Mouse (Mus musculus) midbrain, postnatal 0 days (tissue): ENCODE measurements around the gene Casp6. TPM values are rescaled to one million over a fixed set of nuclear protein-coding genes. Genes with fewer than 3 reads are reported as not detected.

ENCODE experiments used
- ATAC-seq: fragments of 200-750 bp; cut with Nextera tagmentation; 2 replicates; pipeline ENCODE4 v1.8.0; 2017; ENCODE audit warnings: moderate number of reproducible peaks, mild to moderate bottlenecking, moderate TSS enrichment, moderate library complexity; ENCODE audit not compliant: low FRiP score
- DNase-seq: peaks from one replicate; pipeline ENCODE4 v3.0.0-alpha.2; 2015; ENCODE audit warnings: low spot score
- H3K27ac ChIP-seq: fragments of 300-500 bp; sonication (generic); 2 replicates; pipeline ENCODE4 v1.5.1; 2014; ENCODE audit warnings: low read depth, mild to moderate bottlenecking, low read length, mixed read lengths
- H3K27me3 ChIP-seq: fragments of 300-500 bp; sonication (generic); 2 replicates; pipeline ENCODE4 v1.6.1; 2014; ENCODE audit warnings: low read length, control low read depth, mixed read lengths; ENCODE audit not compliant: insufficient read depth
- H3K36me3 ChIP-seq: fragments of 300-500 bp; sonication (generic); 2 replicates; pipeline ENCODE4 v1.6.1; 2014; ENCODE audit warnings: low read length, control low read depth, mixed read lengths; ENCODE audit not compliant: insufficient read depth
- H3K4me1 ChIP-seq: fragments of 300-500 bp; sonication (generic); 2 replicates; pipeline ENCODE4 v1.6.1; 2014; ENCODE audit warnings: mild to moderate bottlenecking, control low read depth, antibody characterized with exemption, low read length, mixed read lengths; ENCODE audit not compliant: insufficient read depth
- H3K4me2 ChIP-seq: fragments of 300-500 bp; sonication (generic); 2 replicates; pipeline ENCODE4 v1.6.1; 2014; ENCODE audit warnings: low read depth, mild to moderate bottlenecking, low read length, mixed read lengths; ENCODE audit not compliant: poor library complexity, severe bottlenecking
- H3K4me3 ChIP-seq: fragments of 300-500 bp; sonication (generic); 2 replicates; pipeline ENCODE4 v1.5.1; 2014; ENCODE audit warnings: low read depth, mild to moderate bottlenecking, low read length, moderate library complexity
- H3K9ac ChIP-seq: fragments of 300-500 bp; sonication (generic); replicated peaks from 2 replicates; pipeline ENCODE4 v1.6.1; 2014; ENCODE audit warnings: mild to moderate bottlenecking, low read length, moderate library complexity, mixed read lengths; ENCODE audit not compliant: poor library complexity, severe bottlenecking
- H3K9me3 ChIP-seq: fragments of 300-500 bp; sonication (generic); 2 replicates; pipeline ENCODE4 v1.6.1; 2016; ENCODE audit warnings: low read length, control low read depth
- CTCF ChIP-seq: IDR thresholded peaks from 2 replicates; pipeline ENCODE4 v1.5.1; 2016; ENCODE audit warnings: antibody characterized with exemption, mild to moderate bottlenecking
- WGBS: fragments of 180-500 bp; shearing (Covaris S2); extraction: QIAGEN DNeasy Blood & Tissue Kit; methylation state at CpG from one replicate; pipeline ENCODE4 v1.1.7; 2014; 5-methylcytosine and 5-hydroxymethylcytosine counted together
- polyA plus RNA-seq: library from polyadenylated mRNA; unstranded; fragments of >200 nt; fragmentation: Nextera tagmentation; extraction: Ambion mirVana; gene quantifications from 2 replicates; pipeline ENCODE4 v1.2.1, GENCODE M21; 2015
- total RNA-seq: library from RNA; depleted of rRNA; stranded (reverse); fragments of >200 nt; gene quantifications from 2 replicates; pipeline ENCODE4 v1.2.3, GENCODE M21; 2014

Gene Casp6
- total and polyA plus RNA-seq, 2 experiments from 2014 or later: 7.0 to 13.4 TPM

DNA sequence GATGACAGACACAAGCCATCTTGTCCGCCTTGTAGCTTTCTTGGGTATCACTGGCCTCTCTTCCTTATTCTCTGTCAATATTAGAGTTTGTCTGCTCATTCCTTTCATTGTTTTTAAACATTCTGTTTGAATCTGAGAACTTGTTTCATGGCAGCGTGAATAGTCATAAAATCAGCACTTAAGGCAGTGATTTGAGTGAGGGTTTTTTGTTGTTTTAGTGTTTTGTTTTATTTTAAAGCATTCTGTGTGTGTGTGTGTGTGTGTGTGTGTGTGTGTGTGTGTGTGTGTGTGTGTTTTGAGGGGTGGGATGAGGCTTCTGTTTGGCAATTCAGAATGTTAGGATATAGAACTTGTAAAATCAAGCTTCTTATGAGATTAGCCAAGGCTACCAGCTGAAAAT lies 21.3 kb upstream of the Casp6 start:
- peak overlapping the region; percentile 94 for H3K4me2 ChIP-seq
- H3K36me3 ChIP-seq: no peaks in the 10 kb centered on the region
- peak overlapping the region; percentile 69 for H3K4me3 ChIP-seq
- H3K4me1 ChIP-seq: 0 out of 2 replicates have a peak, but pooled peaks cover 2% of the 10 kb centered on the region
- WGBS: 72% methylated on average over 2 of the region's 2 CpGs
- no peaks in the 10 kb centered on the region for H3K9me3 ChIP-seq
- ATAC-seq: no peak
- H3K27ac ChIP-seq: no peak overlapping the region
- no peak for TF ChIP-seq CTCF
- DNase-seq: no peak
- H3K9ac ChIP-seq: no peak overlapping the region
- no peaks in the 10 kb centered on the region for H3K27me3 ChIP-seq

DNA sequence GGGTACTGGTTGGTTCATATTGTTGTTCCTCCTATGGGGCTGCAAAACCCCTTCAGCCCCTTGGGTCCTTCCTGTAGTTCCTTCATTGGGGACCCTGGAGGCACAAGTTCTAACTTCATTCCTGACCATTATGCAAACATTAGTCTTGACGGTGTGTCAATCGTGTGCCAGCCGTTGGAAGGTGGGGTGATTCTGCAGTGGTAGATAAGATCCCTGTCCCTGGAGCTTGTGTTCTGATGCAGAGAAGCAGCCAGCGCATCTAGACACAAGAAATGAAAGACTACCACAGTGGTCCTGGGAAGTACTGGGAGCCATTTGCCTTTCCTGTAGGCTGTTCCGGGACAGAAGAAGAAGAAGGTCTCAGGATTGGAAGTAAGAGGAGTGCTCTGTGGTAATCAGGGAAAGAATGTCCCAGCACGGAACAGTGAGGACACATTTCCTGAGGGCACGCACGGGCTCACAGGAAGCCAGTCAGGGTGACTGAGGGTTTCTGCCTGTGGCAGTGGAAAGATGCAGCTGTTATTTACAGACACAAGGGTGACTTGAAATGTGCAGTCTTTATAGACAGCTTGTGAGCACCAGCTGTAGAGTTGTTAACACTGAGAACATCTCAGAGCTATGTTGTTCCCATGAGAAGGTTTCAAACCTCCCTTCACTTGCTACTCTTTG lies 20.2 kb upstream of the Casp6 start:
- WGBS: 87% methylated on average over 8 of the region's 8 CpGs
- Histone ChIP-seq H3K4me2 (no peak overlapping the region), H3K27me3 (no peaks in the 10 kb centered on the region), H3K9ac (no peak overlapping the region), H3K27ac (no peak overlapping the region), H3K9me3 (no peaks in the 10 kb centered on the region), H3K4me3 (no peak overlapping the region), H3K4me1 (0 out of 2 replicates have a peak, but pooled peaks cover 2% of the 10 kb centered on the region), H3K36me3 (no peaks in the 10 kb centered on the region)
- no peak for TF ChIP-seq CTCF
- ATAC-seq (no peak), DNase-seq (no peak)

DNA sequence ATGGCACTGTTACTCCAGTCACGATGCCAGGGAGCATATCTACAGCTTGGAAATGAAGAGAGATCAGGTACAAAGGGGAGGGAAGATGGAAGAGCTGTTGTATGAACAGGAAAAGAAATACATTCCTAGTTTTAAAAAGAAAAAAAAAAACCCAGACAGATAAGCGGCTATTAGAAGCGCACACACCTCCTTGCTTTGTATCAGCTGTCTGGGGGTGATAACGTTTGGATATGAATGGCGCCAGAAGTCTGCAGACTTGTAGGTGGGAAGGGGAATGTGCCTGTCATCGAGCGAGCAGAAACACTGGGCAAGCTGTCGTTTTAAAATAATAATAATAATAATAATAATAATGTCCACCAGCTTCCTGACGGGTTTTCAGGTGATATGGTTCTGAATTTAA lies 15.6 kb upstream of the Casp6 start:
- Histone ChIP-seq H3K36me3 (peaks cover 10% of the 10 kb centered on the region), H3K4me1 (no peaks in the 10 kb centered on the region), H3K4me3 (no peak overlapping the region), H3K9me3 (no peaks in the 10 kb centered on the region), H3K4me2 (no peak overlapping the region), H3K27ac (no peak overlapping the region), H3K27me3 (no peaks in the 10 kb centered on the region), H3K9ac (no peak overlapping the region)
- DNase-seq (no peak), ATAC-seq (no peak)
- no peak for TF ChIP-seq CTCF
- 90% methylated on average over 9 of the region's 9 CpGs for WGBS

DNA sequence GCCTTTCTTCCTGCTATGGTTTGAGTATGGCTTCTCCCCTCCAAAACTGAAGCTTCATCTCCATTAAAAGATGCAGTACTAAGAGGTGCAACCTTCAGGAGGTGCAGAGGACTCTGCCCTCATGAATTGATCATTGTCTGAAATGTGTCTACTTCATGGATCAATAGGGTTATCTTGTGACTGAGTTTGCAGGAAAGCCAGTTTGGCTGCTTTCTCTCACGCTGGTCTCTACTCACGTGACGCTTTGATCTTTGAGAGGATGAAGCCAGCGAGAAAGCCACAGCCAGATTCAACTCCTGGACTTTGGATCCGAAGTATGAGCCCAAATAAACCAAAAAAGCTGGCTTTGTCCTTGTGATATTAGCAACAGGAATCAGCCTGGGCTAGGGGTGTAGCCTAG lies 14.8 kb upstream of the Casp6 start:
- WGBS: 87% methylated on average over 5 of the region's 5 CpGs
- no peaks in the 10 kb centered on the region for H3K27me3 ChIP-seq
- no peaks in the 10 kb centered on the region for H3K9me3 ChIP-seq
- no peak for TF ChIP-seq CTCF
- no peaks in the 10 kb centered on the region for H3K4me1 ChIP-seq
- H3K9ac ChIP-seq: no peak overlapping the region
- no peak overlapping the region for H3K4me2 ChIP-seq
- DNase-seq (no peak), ATAC-seq (no peak)
- no peak overlapping the region for H3K27ac ChIP-seq
- peaks cover 17% of the 10 kb centered on the region for H3K36me3 ChIP-seq
- no peak overlapping the region for H3K4me3 ChIP-seq

DNA sequence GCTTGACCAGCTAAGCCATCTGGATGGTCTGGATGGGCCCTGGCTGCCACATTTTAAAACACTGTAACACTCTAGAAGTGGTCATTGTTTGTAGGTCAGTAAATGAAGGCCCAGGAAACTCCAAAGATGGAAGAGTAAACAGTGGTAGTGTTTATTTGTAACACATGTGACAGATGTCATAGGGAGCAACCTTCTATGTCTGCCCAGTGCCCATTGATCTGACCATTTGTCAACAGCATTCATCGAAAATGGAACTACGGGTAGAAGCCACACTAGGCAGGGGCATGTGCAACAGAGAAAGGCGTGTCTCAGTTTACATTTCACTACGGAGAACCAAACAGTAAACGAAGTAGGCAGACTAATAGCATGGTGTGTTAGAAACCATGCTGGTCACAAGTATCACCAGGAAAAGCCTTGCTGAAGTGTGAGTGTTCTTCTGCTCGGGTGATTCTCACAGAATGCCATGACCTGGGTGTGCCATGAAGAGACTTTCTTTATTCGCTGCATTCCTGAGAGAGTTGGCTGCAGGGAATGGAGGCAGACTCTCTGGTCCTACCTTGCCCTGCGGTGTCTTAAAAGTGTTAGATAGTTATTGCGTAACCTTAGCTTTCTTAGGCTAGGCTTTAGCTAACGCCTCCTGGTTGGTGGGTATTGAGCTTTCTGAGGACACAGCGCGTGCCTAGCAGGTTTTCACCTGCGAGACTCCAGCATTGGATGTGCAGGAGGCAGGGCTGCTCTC lies 13.3 kb upstream of the Casp6 start:
- Histone ChIP-seq H3K9me3 (no peaks in the 10 kb centered on the region), H3K27me3 (no peaks in the 10 kb centered on the region), H3K4me2 (no peak overlapping the region), H3K4me1 (no peaks in the 10 kb centered on the region), H3K36me3 (peaks cover 27% of the 10 kb centered on the region), H3K27ac (no peak overlapping the region), H3K4me3 (no peak overlapping the region), H3K9ac (no peak overlapping the region)
- DNase-seq: no peak
- ATAC-seq: no peak
- 91% methylated on average over 13 of the region's 13 CpGs for WGBS
- TF ChIP-seq CTCF: no peak

DNA sequence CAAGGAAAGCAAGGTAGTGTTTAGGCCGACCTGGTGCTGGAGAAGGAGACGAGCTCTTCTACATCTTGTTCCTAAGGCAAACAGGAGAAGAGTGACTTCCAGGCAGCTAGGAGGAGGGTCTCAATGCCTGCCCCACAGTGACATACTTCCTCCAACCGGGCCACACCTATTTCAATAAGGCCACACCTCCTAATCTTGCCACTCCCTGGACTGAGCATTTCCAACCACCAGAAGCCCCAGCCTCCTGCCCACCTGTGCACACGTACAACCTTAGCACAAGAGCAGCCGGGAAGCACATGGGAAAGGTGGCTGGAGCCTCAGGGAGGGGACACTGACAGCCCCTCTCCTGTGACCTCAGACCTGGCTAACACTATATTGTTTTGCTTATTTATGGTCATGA lies 9.2 kb upstream of the Casp6 start:
- no peak for ATAC-seq

More for the DNA sequence above, 9.2 kb upstream of the Casp6 start:
- Histone ChIP-seq H3K36me3 (peaks cover 31% of the 10 kb centered on the region), H3K4me3 (no peak overlapping the region), H3K4me2 (no peak overlapping the region), H3K27ac (no peak overlapping the region), H3K9ac (no peak overlapping the region), H3K4me1 (no peaks in the 10 kb centered on the region), H3K27me3 (no peaks in the 10 kb centered on the region), H3K9me3 (no peaks in the 10 kb centered on the region)
- TF ChIP-seq CTCF: no peak
- 88% methylated on average over 5 of the region's 5 CpGs for WGBS
- no peak for DNase-seq
